Mouse (Mus musculus): ENCODE measurements around the gene Adipoq.

Adipoq gene

DNA sequence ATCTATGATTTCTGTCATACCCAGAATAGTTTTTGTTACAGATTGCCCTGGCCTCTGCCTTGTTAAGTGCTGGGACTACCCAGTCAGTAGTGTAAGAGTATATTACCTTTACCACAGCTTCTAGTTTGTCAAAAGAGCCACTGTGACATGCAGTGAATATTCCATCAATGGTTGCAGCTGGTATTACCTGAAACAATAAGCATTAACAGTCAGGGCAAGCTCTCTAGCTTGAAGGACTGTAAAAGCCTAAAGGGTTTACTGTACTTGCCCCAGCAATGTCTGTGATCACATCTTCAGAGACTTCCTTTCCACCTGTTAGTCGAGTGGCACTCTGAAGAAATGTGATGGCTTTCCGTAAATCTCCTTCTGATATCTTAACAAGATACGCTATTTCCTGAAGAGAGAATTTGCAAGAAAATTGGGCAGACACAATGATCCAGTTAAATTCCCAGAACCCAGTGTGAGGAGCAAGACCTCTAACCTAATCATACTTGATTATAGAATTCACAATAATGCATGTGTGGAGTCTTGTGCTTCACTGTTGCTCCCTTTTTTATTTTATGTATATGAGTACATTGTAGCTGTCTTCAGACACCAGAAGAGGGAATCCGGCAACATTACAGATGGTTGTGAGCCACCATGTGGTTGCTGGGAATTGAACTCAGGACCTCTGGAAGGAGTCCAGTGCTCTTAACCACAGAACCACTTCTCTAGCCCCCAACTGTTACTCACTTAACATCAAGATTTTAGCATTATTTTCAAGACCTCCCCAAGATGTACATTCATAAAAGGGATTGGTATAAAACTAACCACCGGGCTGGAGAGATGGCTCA lies 31.8 kb upstream of the Adipoq start:
- no peak for DNase-seq (ENCODE audit: low spot score in 2 of 2)

DNA sequence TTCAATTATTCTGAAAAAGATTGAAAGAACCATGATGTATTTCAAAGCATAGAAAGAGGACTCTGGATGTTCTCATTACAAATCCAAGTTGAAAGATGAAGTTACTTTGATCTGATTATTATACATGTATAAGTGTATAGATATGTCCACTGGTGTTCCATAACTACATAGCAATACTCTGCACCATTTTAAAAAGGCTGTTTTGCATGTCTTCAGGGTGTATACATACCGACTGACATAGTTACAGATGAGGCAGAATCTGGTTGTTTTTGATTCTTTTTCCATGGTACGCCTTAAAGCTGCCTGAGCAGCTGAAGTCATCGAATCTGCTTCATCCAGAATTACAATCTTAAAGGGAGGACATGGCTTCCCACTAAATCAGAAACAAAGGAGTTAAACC lies 30.9 kb upstream of the Adipoq start:
- DNase-seq (ENCODE audit: low spot score in 2 of 2): no peak

- DNase-seq (ENCODE audit: low spot score in 2 of 2): no peak
Measured at GRCm38 (mm10) chr16:23117173-23117572, 29.2 kb upstream of the Adipoq start.

GRCm38 (mm10) chr16:23122446-23122845 lies 23.9 kb upstream of the Adipoq start:
- no peak for DNase-seq (ENCODE audit: low spot score in 2 of 2)

GRCm38 (mm10) chr16:23123104-23123503 lies 23.2 kb upstream of the Adipoq start:
- no peak for DNase-seq (ENCODE audit: low spot score in 2 of 2)

- no peak for DNase-seq (ENCODE audit: low spot score in 2 of 2)
Measured at GRCm38 (mm10) chr16:23124398-23124797, 21.9 kb upstream of the Adipoq start.

DNA sequence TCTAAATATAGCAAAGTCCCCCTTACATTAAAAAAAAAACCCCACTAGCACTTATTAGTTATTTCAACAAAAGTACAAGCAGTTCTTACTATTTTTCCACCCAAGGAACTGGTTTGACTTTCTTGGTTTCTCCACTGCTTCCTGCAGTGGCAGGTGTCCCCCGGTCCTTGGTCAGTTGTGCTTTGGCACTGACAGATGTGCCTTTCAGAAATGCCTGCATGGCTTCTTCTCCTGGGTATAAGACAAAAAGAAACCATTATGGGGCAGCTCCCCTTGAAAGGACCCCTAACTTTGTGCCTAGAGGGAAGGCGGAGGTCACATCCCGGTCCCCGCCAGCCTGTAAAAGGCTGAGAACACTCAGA lies 19.0 kb upstream of the Adipoq start:
- DNase-seq (ENCODE audit: low spot score in 2 of 2): no peak

GRCm38 (mm10) chr16:23127673-23128375 lies 18.5 kb upstream of the Adipoq start, which contains the start of gene Rfc4:
Gene Rfc4, minus strand, starts transcription at chr16:23127737.
- peak; percentile 93 to 95 for DNase-seq (ENCODE audit: low spot score in 2 of 2)

DNA sequence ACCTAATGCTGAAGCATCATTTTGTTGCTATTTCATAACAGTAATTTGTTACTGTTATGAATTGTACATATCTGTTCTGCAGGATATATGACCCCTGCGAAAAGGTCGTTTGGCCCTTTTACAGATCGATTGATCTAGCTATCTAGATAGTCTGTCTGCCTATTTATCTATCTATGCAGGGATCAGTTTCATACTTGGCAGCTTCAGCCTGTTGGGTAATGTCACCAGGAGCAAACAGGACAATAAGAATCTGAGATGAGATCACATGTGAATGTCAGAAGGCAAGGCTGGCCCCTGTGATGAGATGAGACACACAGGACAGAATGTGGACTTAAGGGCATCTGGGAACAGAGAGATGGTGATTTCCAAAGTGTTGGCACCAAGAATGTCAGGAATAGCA lies 16.0 kb upstream of the Adipoq start:
- DNase-seq (ENCODE audit: low spot score in 2 of 2): no peak

DNA sequence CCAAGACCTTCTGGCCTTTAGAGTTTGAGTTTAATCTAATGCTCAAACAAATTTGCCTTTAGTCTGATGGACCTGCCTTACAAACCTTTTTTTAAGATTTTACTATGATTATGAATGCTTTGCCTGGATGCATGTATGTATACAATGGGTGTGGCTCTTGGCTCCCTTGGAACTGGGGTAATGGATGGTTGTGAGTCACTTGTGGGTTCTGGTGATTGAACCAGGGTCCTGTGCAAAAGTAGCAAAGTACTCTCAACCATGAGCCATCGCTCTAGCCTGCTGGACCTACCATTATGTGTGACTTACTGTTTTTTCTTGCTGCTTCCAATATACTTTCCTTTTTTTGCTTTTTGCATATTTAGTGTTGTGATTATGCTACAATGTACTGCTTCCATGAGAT lies 14.0 kb upstream of the Adipoq start:
- DNase-seq (ENCODE audit: low spot score in 2 of 2): no peak

- no peak for DNase-seq (ENCODE audit: low spot score in 2 of 2)
Measured at GRCm38 (mm10) chr16:23135421-23136149, 10.8 kb upstream of the Adipoq start.

DNA sequence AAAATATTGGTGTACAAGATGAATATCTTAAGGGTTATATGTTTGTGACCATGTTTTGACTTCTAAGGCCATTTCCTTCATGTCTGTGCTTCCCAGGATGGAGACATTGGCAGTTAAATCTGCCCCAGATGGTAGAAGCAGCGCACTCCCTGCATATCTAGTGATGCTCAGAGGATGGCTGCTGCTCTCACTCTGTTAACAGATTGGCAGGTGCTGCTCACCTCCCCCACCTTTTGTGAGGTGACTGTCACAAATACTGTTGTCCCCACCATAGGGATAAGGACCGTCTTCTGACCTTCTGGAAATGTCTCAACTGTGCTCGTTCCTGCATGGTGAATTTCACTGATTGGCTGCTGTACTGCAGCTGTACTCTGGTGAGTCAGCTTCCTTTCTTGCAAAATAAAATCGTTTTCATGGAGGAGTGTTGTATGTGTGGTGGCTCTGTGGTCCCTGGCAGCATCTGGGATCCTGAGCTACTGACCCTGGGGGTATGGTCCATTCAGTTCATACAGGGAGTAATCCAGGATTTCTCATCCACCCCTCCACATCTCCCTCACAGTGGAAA lies 9.8 kb upstream of the Adipoq start:
- no peak for DNase-seq (ENCODE audit: low spot score in 2 of 2)

DNA sequence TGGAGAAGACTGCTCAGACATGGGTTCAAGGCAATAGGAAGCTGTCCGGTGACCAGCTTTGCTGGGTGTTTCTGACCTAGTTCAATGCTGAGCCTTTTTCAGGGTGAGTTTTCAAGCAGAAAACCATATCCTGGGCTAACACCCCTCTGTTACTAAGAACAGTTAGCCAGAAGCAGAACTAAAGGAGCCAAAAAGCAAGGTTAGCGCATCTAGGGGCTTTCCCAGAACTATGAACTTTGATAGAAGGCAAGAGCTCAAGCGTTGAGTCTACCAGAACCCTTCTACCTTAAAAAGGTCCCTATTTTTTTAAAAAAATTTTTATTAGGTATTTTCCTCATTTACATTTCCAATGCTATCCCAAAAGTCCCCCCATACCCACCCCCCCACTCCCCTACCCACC lies 5.4 kb upstream of the Adipoq start:
- DNase-seq (ENCODE audit: low spot score in 2 of 2): no peak

- no peak for DNase-seq (ENCODE audit: low spot score in 2 of 2)
Measured at GRCm38 (mm10) chr16:23144326-23144725, 2.0 kb upstream of the Adipoq start.

DNA sequence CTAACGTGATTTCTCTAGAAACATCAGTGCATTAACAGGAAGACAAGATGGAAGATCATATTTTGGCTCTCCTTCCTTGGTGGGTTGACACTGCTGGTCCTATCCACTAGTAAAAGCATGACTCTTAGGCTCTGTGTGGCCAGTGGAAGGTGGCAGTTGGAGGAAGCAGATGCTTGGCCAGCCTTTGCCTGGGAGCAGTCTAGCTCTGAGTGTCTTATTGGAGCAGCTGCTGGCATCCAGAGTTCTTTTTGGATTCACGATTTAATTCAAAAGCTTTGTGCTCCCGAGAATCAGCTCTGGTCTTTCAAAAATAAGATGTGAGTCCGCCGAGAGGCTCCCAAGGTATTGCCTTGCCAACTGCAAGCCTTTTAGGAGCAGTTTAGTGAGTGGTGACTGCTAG lies 1.1 kb upstream of the Adipoq start:
- DNase-seq (ENCODE audit: low spot score in 2 of 2): no peak

GRCm38 (mm10) chr16:23148936-23149335 lies 2.6 kb downstream of the Adipoq start:
- no peak for DNase-seq (ENCODE audit: low spot score in 2 of 2)

GRCm38 (mm10) chr16:23149396-23149795 lies 3.1 kb downstream of the Adipoq start:
- DNase-seq (ENCODE audit: low spot score in 2 of 2): no peak

- DNase-seq (ENCODE audit: low spot score in 2 of 2): peak; percentile 9 to 55
Measured at GRCm38 (mm10) chr16:23151423-23151822, 5.1 kb downstream of the Adipoq start.

DNA sequence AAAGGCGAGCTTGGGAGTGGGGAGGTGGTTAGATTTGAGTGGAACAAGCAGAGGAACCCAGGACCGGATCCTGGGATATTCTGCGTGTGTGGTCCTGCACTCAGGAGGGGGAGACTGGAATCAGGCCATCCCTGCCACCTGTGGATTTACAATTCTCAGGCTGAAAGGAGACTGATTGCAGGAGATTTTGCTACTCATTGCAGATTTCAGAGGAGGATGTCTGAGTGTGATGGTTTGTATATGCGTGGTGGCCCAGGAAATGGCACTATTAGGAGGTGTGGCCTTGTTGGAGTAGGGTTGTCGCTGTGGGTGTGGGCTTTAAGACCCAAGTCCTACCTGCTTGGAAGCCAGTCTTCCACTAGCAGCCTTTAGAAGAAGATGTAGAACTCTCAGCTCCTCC lies 7.9 kb downstream of the Adipoq start:
- DNase-seq (ENCODE audit: low spot score in 2 of 2): no peak

DNA sequence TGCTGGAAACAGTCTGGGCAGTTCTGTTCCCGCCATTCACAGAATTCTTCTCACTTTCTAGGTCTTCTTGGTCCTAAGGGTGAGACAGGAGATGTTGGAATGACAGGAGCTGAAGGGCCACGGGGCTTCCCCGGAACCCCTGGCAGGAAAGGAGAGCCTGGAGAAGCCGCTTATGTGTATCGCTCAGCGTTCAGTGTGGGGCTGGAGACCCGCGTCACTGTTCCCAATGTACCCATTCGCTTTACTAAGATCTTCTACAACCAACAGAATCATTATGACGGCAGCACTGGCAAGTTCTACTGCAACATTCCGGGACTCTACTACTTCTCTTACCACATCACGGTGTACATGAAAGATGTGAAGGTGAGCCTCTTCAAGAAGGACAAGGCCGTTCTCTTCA lies 10.7 kb downstream of the Adipoq start:
- DNase-seq (ENCODE audit: low spot score in 2 of 2): no peak

- DNase-seq (ENCODE audit: low spot score in 2 of 2): no peak
Measured at GRCm38 (mm10) chr16:23158292-23158691, 12.0 kb downstream of the Adipoq start.

GRCm38 (mm10) chr16:23158957-23159356 lies 12.6 kb downstream of the Adipoq start:
- no peak for DNase-seq (ENCODE audit: low spot score in 2 of 2)

All from frontal cortex, postnatal 36 days (tissue).